Mouse (Mus musculus) liver, postnatal 0 days (tissue): Measurements from ENCODE around the gene Sh2b3. TPM values are rescaled to one million over a fixed set of nuclear protein-coding genes. Genes with fewer than 3 reads are reported as not detected.

Source experiments
- ATAC-seq: fragments of 200-750 bp; cut with Nextera tagmentation; 2 replicates; pipeline ENCODE4 v1.8.0; 2017; ENCODE audit warnings: mild to moderate bottlenecking, moderate library complexity
- DNase-seq: peaks from one replicate; pipeline ENCODE4 v3.0.0-alpha.2; 2016
- H3K27ac ChIP-seq: fragments of 300-500 bp; sonication (generic); 2 replicates; pipeline ENCODE4 v1.5.1; 2014; ENCODE audit warnings: antibody characterized with exemption, moderate library complexity, mild to moderate bottlenecking, low read depth
- H3K27me3 ChIP-seq: fragments of 300-500 bp; sonication (generic); 2 replicates; pipeline ENCODE4 v1.6.1; 2014; ENCODE audit warnings: low read length, control low read depth, mixed read lengths; ENCODE audit not compliant: insufficient read depth
- H3K36me3 ChIP-seq: fragments of 300-500 bp; sonication (generic); replicated peaks from 2 replicates; pipeline ENCODE4 v1.6.1; 2014; ENCODE audit warnings: mild to moderate bottlenecking, control low read depth, low read length, moderate library complexity, mixed read lengths; ENCODE audit not compliant: insufficient read depth
- H3K4me1 ChIP-seq: fragments of 300-500 bp; sonication (generic); 2 replicates; pipeline ENCODE4 v1.6.1; 2014; ENCODE audit warnings: antibody characterized with exemption, mild to moderate bottlenecking, control low read depth; ENCODE audit not compliant: insufficient read depth
- H3K4me2 ChIP-seq: fragments of 300-500 bp; sonication (generic); 2 replicates; pipeline ENCODE4 v1.6.1; 2014; ENCODE audit warnings: low read depth, mild to moderate bottlenecking, low read length, moderate library complexity, mixed read lengths
- H3K4me3 ChIP-seq: fragments of 300-500 bp; sonication (generic); 2 replicates; pipeline ENCODE4 v1.5.1; 2014; ENCODE audit warnings: low read depth, low read length
- H3K9ac ChIP-seq: fragments of 300-500 bp; sonication (generic); replicated peaks from 2 replicates; pipeline ENCODE4 v1.6.1; 2014; ENCODE audit warnings: mild to moderate bottlenecking, moderate library complexity
- H3K9me3 ChIP-seq: fragments of 300-500 bp; sonication (generic); 2 replicates; pipeline ENCODE4 v1.6.1; 2016; ENCODE audit warnings: mild to moderate bottlenecking, control low read depth, low read length, mixed read lengths
- CTCF ChIP-seq: sonication (generic); IDR thresholded peaks from 2 replicates; pipeline ENCODE4 v1.5.1; 2016; ENCODE audit warnings: antibody characterized with exemption, low read depth
- EP300 ChIP-seq: IDR thresholded peaks from 2 replicates; pipeline ENCODE4 v1.6.1; 2016; ENCODE audit warnings: antibody characterized with exemption, low read depth, mild to moderate bottlenecking
- WGBS: fragments of 180-500 bp; shearing (Covaris S2); extraction: QIAGEN DNeasy Blood & Tissue Kit; methylation state at CpG from one replicate; pipeline ENCODE4 v1.1.7; 2014; ENCODE audit not compliant: insufficient replicate concordance; 5-methylcytosine and 5-hydroxymethylcytosine counted together
- polyA plus RNA-seq: library from polyadenylated mRNA; unstranded; fragments of >200 nt; fragmentation: Nextera tagmentation; extraction: Ambion mirVana; gene quantifications from 2 replicates; pipeline ENCODE4 v1.2.1, GENCODE M21; 2015

Sh2b3 gene
- polyA plus RNA-seq, 1 experiment from 2014 or later = 9.0 TPM

DNA sequence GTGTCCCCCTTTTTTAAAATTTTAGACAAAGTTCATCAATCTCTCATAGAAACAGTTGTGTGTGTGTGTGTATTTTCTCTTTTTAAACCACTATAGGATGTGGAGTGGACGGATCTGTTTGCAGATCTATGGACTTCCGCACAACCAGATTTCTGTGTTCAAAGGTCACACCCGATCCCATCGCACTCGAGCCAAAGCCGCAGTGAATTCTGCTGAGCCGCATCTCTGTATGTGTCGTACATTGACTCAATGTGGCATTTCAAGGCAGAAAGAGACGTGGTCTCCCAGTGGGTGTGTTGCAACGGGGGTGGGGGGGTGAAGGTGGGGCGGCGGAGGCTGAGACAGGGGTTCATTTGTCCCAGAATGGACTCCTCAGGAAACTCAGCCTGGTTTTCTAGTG lies 21.0 kb upstream of the Sh2b3 start:
- no peak overlapping the region for H3K27ac ChIP-seq
- no peak overlapping the region for H3K4me3 ChIP-seq
- H3K4me2 ChIP-seq = no peak overlapping the region
- H3K36me3 ChIP-seq = peaks cover 3% of the 10 kb centered on the region
- H3K27me3 ChIP-seq = no peaks in the 10 kb centered on the region
- no peak overlapping the region for H3K9ac ChIP-seq
- ATAC-seq (no peak), DNase-seq (no peak)
- peaks cover 8% of the 10 kb centered on the region; the same call in 1 of the 2 replicates for H3K4me1 ChIP-seq
- TF ChIP-seq CTCF (no peak), EP300 (no peak)
- H3K9me3 ChIP-seq = no peaks in the 10 kb centered on the region; the same call in 1 of the 2 replicates
- 61% methylated on average over 12 of the region's 12 CpGs for WGBS

DNA sequence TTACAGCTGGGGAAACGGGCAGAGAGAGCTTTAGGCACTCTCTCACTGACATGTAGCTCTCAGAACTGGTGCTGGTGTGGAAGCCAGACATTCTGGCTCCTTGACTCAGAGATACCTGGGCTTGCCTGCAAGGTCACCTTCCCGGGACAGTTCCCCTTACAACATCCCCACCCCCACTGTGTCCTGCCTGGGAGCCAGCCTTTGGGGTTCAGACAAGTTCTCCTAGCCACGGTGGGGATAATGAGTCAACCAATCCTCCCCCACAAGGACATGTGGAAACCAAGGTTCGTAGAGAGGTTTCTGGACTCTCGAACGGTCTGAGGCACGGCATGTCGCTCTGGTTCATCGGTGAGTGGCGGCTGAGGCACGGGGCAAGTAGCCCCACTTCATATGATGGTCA lies 19.3 kb upstream of the Sh2b3 start:
- H3K9me3 ChIP-seq = no peaks in the 10 kb centered on the region; the same call in 1 of the 2 replicates
- H3K9ac ChIP-seq = no peak overlapping the region; the same call in 1 of the 2 replicates
- peaks cover 8% of the 10 kb centered on the region; the same call in 1 of the 2 replicates for H3K4me1 ChIP-seq
- no peak for ATAC-seq
- DNase-seq = no peak
- no peak overlapping the region for H3K4me2 ChIP-seq
- no peaks in the 10 kb centered on the region for H3K27me3 ChIP-seq
- H3K4me3 ChIP-seq = no peak overlapping the region
- H3K36me3 ChIP-seq = peaks cover 7% of the 10 kb centered on the region
- WGBS = 69% methylated on average over 11 of the region's 11 CpGs
- H3K27ac ChIP-seq = no peak overlapping the region
- no peak for TF ChIP-seq CTCF
- TF ChIP-seq EP300 = no peak

DNA sequence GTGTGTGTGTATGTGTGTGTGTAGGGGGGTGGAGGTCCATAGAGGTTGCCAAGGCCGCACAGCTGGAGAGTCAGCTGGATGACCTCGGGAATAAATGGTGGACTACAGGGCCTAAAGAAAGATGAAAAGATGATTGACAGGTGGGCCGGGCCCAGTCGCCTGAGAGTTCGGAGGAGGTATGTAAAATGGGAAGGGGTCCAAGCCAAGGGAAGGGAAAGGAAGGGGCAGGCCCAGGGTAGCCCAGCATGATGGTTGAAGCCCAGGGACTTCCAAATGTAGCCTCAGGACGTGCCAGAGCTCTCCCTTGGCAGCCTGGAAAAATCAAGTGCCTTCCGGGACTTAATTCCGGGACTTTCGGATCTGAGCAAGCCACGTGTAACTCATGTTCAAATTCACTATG lies 17.3 kb upstream of the Sh2b3 start:
- Histone ChIP-seq H3K4me3 (no peak overlapping the region), H3K9me3 (no peaks in the 10 kb centered on the region), H3K27ac (no peak overlapping the region), H3K4me2 (no peak overlapping the region), H3K4me1 (peaks cover 16% of the 10 kb centered on the region), H3K9ac (no peak overlapping the region), H3K27me3 (no peaks in the 10 kb centered on the region), H3K36me3 (peaks cover 4% of the 10 kb centered on the region; the same call in 1 of the 2 replicates)
- ATAC-seq (no peak), DNase-seq (no peak)
- 71% methylated on average over 8 of the region's 10 CpGs for WGBS
- TF ChIP-seq EP300 (no peak), CTCF (no peak)

DNA sequence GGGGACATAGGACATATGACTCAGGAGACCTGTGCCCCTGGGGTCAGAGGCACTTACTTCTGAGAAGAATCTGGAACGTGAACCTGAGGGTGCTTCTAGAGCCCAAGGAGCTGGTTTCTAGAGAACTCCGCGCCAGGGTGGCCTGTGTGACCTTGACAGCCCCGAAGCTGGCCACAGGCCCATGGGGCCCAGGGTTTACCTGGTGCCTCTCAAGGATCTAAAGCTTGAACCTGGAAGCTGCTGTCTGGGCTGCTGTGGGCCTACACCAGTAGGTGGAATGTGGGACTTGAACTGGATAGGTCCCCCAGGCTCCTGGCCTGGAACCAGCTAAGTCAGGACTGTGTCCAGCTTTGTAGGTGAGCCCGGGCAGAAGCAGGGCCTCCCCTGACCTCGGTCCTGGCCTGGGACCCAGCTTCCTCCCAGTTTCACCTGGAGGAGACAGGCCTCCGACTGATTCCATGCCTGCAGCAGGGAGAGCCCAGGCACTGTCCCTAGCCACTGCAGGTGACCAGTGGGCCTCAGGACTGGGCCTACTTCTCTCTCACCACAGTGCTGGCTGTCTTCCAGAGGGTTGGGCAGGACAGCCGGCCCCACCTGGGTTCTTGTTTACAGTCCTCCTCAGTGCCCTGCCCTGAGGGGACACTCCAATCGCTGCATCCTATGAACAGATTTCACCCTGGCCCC lies 16.1 kb upstream of the Sh2b3 start:
- Histone ChIP-seq H3K4me3 (no peak overlapping the region), H3K36me3 (peaks cover 4% of the 10 kb centered on the region; the same call in 1 of the 2 replicates), H3K27ac (peak overlapping the region; percentile 52), H3K27me3 (no peaks in the 10 kb centered on the region), H3K9me3 (no peaks in the 10 kb centered on the region), H3K9ac (no peak overlapping the region), H3K4me2 (no peak overlapping the region), H3K4me1 (peaks cover 24% of the 10 kb centered on the region)
- WGBS = 60% methylated on average over 9 of the region's 9 CpGs
- 0 out of 2 replicates have a peak, but pooled peaks have one; percentile 46 for TF ChIP-seq EP300
- TF ChIP-seq CTCF = no peak
- DNase-seq = peak; percentile 86
- ATAC-seq = peak; percentile 87

DNA sequence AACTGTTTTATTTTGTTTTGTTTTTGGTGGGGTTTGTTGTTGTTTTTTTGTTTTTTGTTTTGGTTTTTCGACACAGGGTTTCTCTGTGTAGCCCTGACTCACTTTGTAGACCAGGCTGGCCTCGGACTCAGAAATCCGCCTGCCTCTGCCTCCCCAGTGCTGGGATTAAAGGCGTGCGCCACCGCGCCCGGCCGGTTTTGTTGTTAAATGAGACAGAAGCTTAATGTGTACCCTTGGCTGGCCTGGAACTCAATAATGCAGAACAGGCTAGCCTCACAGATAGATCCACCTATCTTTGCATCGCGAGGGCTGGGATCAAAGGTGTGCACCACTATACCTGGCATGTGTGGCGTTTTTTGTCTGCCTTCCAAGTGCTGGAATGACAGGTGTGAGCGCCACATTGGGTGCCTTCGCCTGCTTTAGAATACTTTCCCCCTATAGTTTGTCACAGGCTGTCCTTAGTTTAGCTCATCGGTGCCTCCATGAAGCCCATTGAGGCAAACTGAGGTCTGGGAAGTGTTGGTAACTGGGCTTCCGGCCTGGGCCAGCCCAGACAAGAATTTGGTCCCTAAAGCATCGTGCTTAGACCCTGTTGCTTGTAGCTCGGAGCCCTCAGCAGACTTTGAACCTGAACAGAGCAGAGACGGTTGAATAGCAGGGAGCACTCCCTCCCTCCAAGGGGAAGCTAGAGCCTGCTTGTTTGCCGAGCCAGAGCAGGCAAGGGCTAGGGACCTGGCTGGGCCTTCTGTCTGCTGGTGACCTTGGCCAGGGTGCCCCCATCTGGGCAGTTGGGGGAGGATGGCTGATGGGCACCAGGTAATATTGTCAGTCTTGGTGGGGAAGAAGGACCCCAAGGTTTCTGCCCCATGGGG lies 12.3 kb upstream of the Sh2b3 start:
- no peaks in the 10 kb centered on the region for H3K9me3 ChIP-seq
- peak overlapping the region; percentile 89 for H3K9ac ChIP-seq
- peak overlapping the region; percentile 89 for H3K4me2 ChIP-seq
- no peaks in the 10 kb centered on the region for H3K27me3 ChIP-seq
- no peak for ATAC-seq
- DNase-seq = no peak
- peak overlapping the region; percentile 93 for H3K4me3 ChIP-seq
- H3K36me3 ChIP-seq = peaks cover 4% of the 10 kb centered on the region; the same call in 1 of the 2 replicates
- TF ChIP-seq EP300 = no peak
- 0 out of 2 replicates have a peak, but pooled peaks have one; percentile 24 for TF ChIP-seq CTCF
- peaks cover 26% of the 10 kb centered on the region for H3K4me1 ChIP-seq
- 41% methylated on average over 20 of the region's 20 CpGs for WGBS
- H3K27ac ChIP-seq = peak overlapping the region; percentile 82; the same call in 1 of the 2 replicates

DNA sequence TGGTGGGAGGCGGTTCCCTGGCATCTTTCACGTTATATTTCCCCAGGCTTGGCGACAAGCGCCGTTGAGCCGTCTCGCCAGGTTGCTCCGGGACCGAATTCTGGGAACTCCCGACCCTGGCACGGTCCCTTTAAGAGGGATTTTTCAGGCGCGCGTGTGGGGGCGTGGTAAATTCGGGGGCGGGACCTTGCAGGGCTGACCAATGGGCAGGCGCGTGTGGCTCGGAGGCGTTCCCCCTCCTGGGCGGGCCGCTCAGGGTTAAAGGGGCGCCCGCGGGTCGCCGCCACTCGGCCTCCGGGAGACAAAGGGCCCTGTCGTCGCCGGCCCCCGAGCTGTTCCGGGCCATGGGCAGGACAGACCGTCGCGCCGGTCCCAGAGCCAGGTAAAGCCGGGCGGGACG lies 11.3 kb upstream of the Sh2b3 start, which contains the start of gene Pheta1:
Gene Pheta1 (plus strand): TSS at position 242 of the 400 bp plus-strand sequence.
- DNase-seq (peak; percentile 96), ATAC-seq (peak; percentile 88)
- peak within 1 kb of the TSS; percentile 89 for H3K4me2 ChIP-seq
- WGBS = 3% methylated on average over 32 of the region's 42 CpGs
- peaks cover 21% of the 10 kb centered on the region for H3K4me1 ChIP-seq
- TF ChIP-seq EP300 (no peak), CTCF (no peak)
- peak within 1 kb of the TSS; percentile 93 for H3K4me3 ChIP-seq
- peak within 1 kb of the TSS; percentile 89 for H3K9ac ChIP-seq
- no peaks in the 10 kb centered on the region for H3K9me3 ChIP-seq
- peaks cover 6% of the 10 kb centered on the region; the same call in 1 of the 2 replicates for H3K27me3 ChIP-seq
- H3K27ac ChIP-seq = peak within 1 kb of the TSS; percentile 82
- H3K36me3 ChIP-seq = peaks cover 4% of the 10 kb centered on the region; the same call in 1 of the 2 replicates
